Mouse (Mus musculus) spleen, adult 2 months (tissue): ENCODE measurements around the gene Phtf1.

Source experiments
- CTCF ChIP-seq: fragments of 200-500 bp; IDR thresholded peaks from 2 replicates; pipeline ENCODE4 v1.5.1; 2011; ENCODE audit warnings: mild to moderate bottlenecking, inconsistent platforms; ENCODE audit not compliant: insufficient read depth, insufficient read length, insufficient replicate concordance; ENCODE audit errors: extremely low read depth
- POLR2A ChIP-seq: fragments of 200-500 bp; IDR thresholded peaks from 2 replicates; pipeline ENCODE4 v1.6.1; 2011; ENCODE audit warnings: low read depth, low read length, inconsistent platforms

- TF ChIP-seq CTCF = no peak
- TF ChIP-seq POLR2A = no peak
Observed at GRCm38 (mm10) chr3:103998724-103999123, 30.8 kb downstream of the Phtf1 start.
